ENCODE assay signal across 12 mouse cellular contexts in the genomic region with DNA sequence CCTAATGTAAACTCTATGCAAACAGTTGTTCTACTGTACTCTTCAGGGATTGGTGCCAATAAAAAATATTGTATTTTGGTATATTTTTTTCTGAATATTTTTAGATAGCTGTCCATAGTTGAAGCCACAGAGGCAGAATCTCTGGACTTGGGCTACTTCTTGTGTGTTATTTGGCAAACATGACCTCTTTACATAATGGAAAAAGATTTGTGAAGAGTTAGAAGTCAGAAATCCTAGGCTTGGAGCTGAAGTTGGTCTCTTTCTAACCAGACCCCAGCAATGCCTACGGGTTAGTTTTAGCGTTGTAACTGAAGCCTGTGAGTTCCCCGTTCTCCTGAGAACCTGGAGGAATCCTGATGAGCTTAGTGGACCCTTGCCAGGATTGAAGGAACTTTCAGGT. TPM values are rescaled to one million over a fixed set of nuclear protein-coding genes. Genes with fewer than 3 reads are reported as not detected.
DNase-seq lines count a peak whose midpoint lies in the region; ATAC-seq and TF ChIP-seq lines count a peak whose summit lies in the region.
"Had no signal": no experiment of that assay in that cellular context is flagged by ENCODE, and none has a peak within 500 bp of the region (broad histone marks: within the 10 kb centered on the region; RNA-seq: fewer than 3 reads in every experiment).

No protein-coding gene starts in this region.

- intact Hi-C loops in gastrocnemius, postnatal 36 days (cut with DNase I): no loop called here

- TF ChIP-seq EP300 in heart, postnatal 0 days (IDR thresholded peaks at IDR 0.05; ENCODE audit: low read depth): no peak

- H3K36me3 ChIP-seq in forebrain, embryonic 14.5 days (ENCODE audit: control insufficient read depth, insufficient read depth, low read length): no peaks in the 10 kb centered on the region
- H3K36me3 ChIP-seq in forebrain, embryonic 12.5 days (replicated peaks): no peaks in the 10 kb centered on the region
- H3K36me3 ChIP-seq in heart, postnatal 0 days (replicated peaks; ENCODE audit: control insufficient read depth, insufficient read depth, low read length): no peaks in the 10 kb centered on the region
- no peaks in the 10 kb centered on the region for H3K36me3 ChIP-seq in heart, embryonic 11.5 days (ENCODE audit: control insufficient read depth, insufficient read depth, low read length)
- H3K36me3 ChIP-seq in lung, embryonic 14.5 days (ENCODE audit: insufficient read depth): no peaks in the 10 kb centered on the region
- H3K36me3 ChIP-seq in limb, embryonic 13.5 days: no peaks in the 10 kb centered on the region
- H3K36me3 ChIP-seq: midbrain, embryonic 12.5 days; neural tube, embryonic 15.5 days had no signal

- no peak overlapping the region for H3K4me3 ChIP-seq in forebrain, embryonic 14.5 days (ENCODE audit: low read depth, low read length)
- H3K4me3 ChIP-seq in forebrain, embryonic 12.5 days (replicated peaks): no peak overlapping the region
- H3K4me3 ChIP-seq in heart, postnatal 0 days (ENCODE audit: low read depth, low read length): no peak overlapping the region
- no peak overlapping the region for H3K4me3 ChIP-seq in heart, embryonic 11.5 days (ENCODE audit: low read depth, low read length)
- no peak overlapping the region for H3K4me3 ChIP-seq in lung, embryonic 14.5 days (ENCODE audit: low read depth, low read length)
- no peak overlapping the region for H3K4me3 ChIP-seq in limb, embryonic 13.5 days
- H3K4me3 ChIP-seq: midbrain, embryonic 12.5 days; neural tube, embryonic 15.5 days had no signal

- H3K4me1 ChIP-seq in forebrain, embryonic 14.5 days (ENCODE audit: control insufficient read depth, insufficient read depth, low read length): peaks cover 9% of the 10 kb centered on the region
- H3K4me1 ChIP-seq in forebrain, embryonic 12.5 days: peaks cover 16% of the 10 kb centered on the region
- H3K4me1 ChIP-seq in heart, postnatal 0 days (ENCODE audit: control insufficient read depth, insufficient read depth): peaks cover 10% of the 10 kb centered on the region
- H3K4me1 ChIP-seq in heart, embryonic 11.5 days (ENCODE audit: control insufficient read depth, insufficient read depth, low read length): peaks cover 16% of the 10 kb centered on the region
- H3K4me1 ChIP-seq in lung, embryonic 14.5 days (ENCODE audit: insufficient read depth): peaks cover 16% of the 10 kb centered on the region
- peaks cover 33% of the 10 kb centered on the region for H3K4me1 ChIP-seq in limb, embryonic 13.5 days

- no peaks in the 10 kb centered on the region; the same call in 1 of the 2 replicates for H3K9me3 ChIP-seq in forebrain, embryonic 14.5 days (replicated peaks; ENCODE audit: control insufficient read depth, low read length)
- H3K9me3 ChIP-seq in forebrain, embryonic 12.5 days: no peaks in the 10 kb centered on the region
- H3K9me3 ChIP-seq in heart, postnatal 0 days (replicated peaks; ENCODE audit: control insufficient read depth, low read length): no peaks in the 10 kb centered on the region
- H3K9me3 ChIP-seq in heart, embryonic 11.5 days (replicated peaks; ENCODE audit: control insufficient read depth, low read length): no peaks in the 10 kb centered on the region
- no peaks in the 10 kb centered on the region for H3K9me3 ChIP-seq in lung, embryonic 14.5 days (ENCODE audit: low read depth, low read length)
- peaks cover 2% of the 10 kb centered on the region for H3K9me3 ChIP-seq in limb, embryonic 13.5 days
- H3K9me3 ChIP-seq: midbrain, embryonic 12.5 days; neural tube, embryonic 15.5 days had no signal

- no peak for TF ChIP-seq CTCF in heart, postnatal 0 days (IDR thresholded peaks at IDR 0.05; ENCODE audit: low read depth)
- TF ChIP-seq CTCF in lung, embryonic 14.5 days (IDR thresholded peaks at IDR 0.05; ENCODE audit: low read depth): no peak

- peak overlapping the region; percentile 76 for H3K27ac ChIP-seq in forebrain, embryonic 14.5 days (ENCODE audit: low read depth, low read length)
- no peak overlapping the region for H3K27ac ChIP-seq in forebrain, embryonic 12.5 days
- H3K27ac ChIP-seq in heart, postnatal 0 days (ENCODE audit: low read depth): peak overlapping the region; percentile 75
- H3K27ac ChIP-seq in heart, embryonic 11.5 days (ENCODE audit: low read depth, low read length): no peak overlapping the region; the same call in 1 of the 2 replicates
- peak overlapping the region; percentile 87; the same call in 1 of the 2 replicates for H3K27ac ChIP-seq in lung, embryonic 14.5 days (ENCODE audit: low read depth)
- H3K27ac ChIP-seq in limb, embryonic 13.5 days: peak overlapping the region; percentile 91
- H3K27ac ChIP-seq: liver, embryonic 14.5 days; macrophage had no signal

- no peak overlapping the region for H3K9ac ChIP-seq in forebrain, embryonic 14.5 days (ENCODE audit: low read length)
- no peak overlapping the region for H3K9ac ChIP-seq in forebrain, embryonic 12.5 days
- no peak overlapping the region for H3K9ac ChIP-seq in heart, postnatal 0 days (replicated peaks; ENCODE audit: low read depth, low read length)
- H3K9ac ChIP-seq in heart, embryonic 11.5 days (ENCODE audit: low read depth, low read length): no peak overlapping the region
- H3K9ac ChIP-seq in lung, embryonic 14.5 days: no peak overlapping the region
- no peak overlapping the region for H3K9ac ChIP-seq in limb, embryonic 13.5 days
- H3K9ac ChIP-seq: liver, embryonic 14.5 days; midbrain, embryonic 12.5 days; neural tube, embryonic 15.5 days had no signal

- no peak for DNase-seq in forebrain, embryonic 14.5 days (ENCODE audit: low spot score)
- no peak for DNase-seq in heart, postnatal 0 days (ENCODE audit: low spot score)
- no peak for DNase-seq in lung, embryonic 14.5 days
- no peak for DNase-seq in lung, postnatal 36 days
- DNase-seq in gastrocnemius, postnatal 36 days: no peak

- H3K4me2 ChIP-seq in forebrain, embryonic 14.5 days (ENCODE audit: low read length): no peak overlapping the region
- H3K4me2 ChIP-seq in forebrain, embryonic 12.5 days: no peak overlapping the region
- H3K4me2 ChIP-seq in heart, postnatal 0 days (ENCODE audit: low read depth, low read length): no peak overlapping the region
- no peak overlapping the region for H3K4me2 ChIP-seq in heart, embryonic 11.5 days
- H3K4me2 ChIP-seq in lung, embryonic 14.5 days: no peak overlapping the region
- H3K4me2 ChIP-seq in limb, embryonic 13.5 days (replicated peaks): no peak overlapping the region
- H3K4me2 ChIP-seq: midbrain, embryonic 12.5 days had no signal

- no peaks in the 10 kb centered on the region for H3K27me3 ChIP-seq in forebrain, embryonic 14.5 days (replicated peaks; ENCODE audit: control insufficient read depth, insufficient read depth, low read length)
- H3K27me3 ChIP-seq in forebrain, embryonic 12.5 days: no peaks in the 10 kb centered on the region
- H3K27me3 ChIP-seq in heart, postnatal 0 days (ENCODE audit: control insufficient read depth, insufficient read depth, low read length): no peaks in the 10 kb centered on the region
- no peaks in the 10 kb centered on the region for H3K27me3 ChIP-seq in heart, embryonic 11.5 days (ENCODE audit: control insufficient read depth, insufficient read depth, low read length)
- H3K27me3 ChIP-seq in lung, embryonic 14.5 days (ENCODE audit: insufficient read depth, low read length): no peaks in the 10 kb centered on the region
- H3K27me3 ChIP-seq in limb, embryonic 13.5 days: no peaks in the 10 kb centered on the region
- H3K27me3 ChIP-seq: midbrain, embryonic 12.5 days; neural tube, embryonic 15.5 days had no signal

- 73% methylated on average over 3 of the region's 3 CpGs for WGBS in forebrain, embryonic 14.5 days
- 89% methylated on average over 3 of the region's 3 CpGs for WGBS in forebrain, embryonic 12.5 days
- 60% methylated on average over 3 of the region's 3 CpGs for whole genome bisulfite sequencing in heart, postnatal 0 days
- WGBS in heart, embryonic 11.5 days (ENCODE audit: insufficient replicate concordance): 72% methylated on average over 3 of the region's 3 CpGs
- 69% methylated on average over 3 of the region's 3 CpGs for WGBS in lung, embryonic 14.5 days
- 54% methylated on average over 3 of the region's 3 CpGs for WGBS in limb, embryonic 13.5 days

- no peak for ATAC-seq in forebrain, embryonic 14.5 days
- no peak for ATAC-seq in forebrain, embryonic 12.5 days (ENCODE audit: low FRiP score)
- ATAC-seq in heart, postnatal 0 days (ENCODE audit: insufficient read depth, low read depth): no peak
- no peak for ATAC-seq in heart, embryonic 11.5 days (replicated peaks; ENCODE audit: insufficient number of reproducible peaks, low FRiP score, low TSS enrichment)
- no peak for ATAC-seq in lung, embryonic 14.5 days (ENCODE audit: insufficient read depth)
- ATAC-seq in limb, embryonic 13.5 days (ENCODE audit: low FRiP score, low read depth): no peak

RNA-seq across cellular contexts. Expression of a gene that starts 36.3 kb away (rescaled TPM):
- polyA plus RNA-seq in forebrain, embryonic 14.5 days (2014; fragmentation: Nextera tagmentation; extraction: Ambion mirVana): 29.5 and 31.8 TPM in 2 replicates
- polyA plus RNA-seq in forebrain, embryonic 12.5 days (2016; fragmentation: Nextera tagmentation; extraction: Ambion mirVana): 1.1 and 2.7 TPM in 2 replicates
- 6.4 and 15.2 TPM in 2 replicates for total RNA-seq in heart, postnatal 0 days (2014; rRNA removed; ENCODE audit: low replicate concordance)
- 14.3 and 15.3 TPM in 2 replicates for polyA plus RNA-seq in heart, postnatal 0 days (2015; fragmentation: Nextera tagmentation; extraction: Ambion mirVana)
- 2.5 and 3.2 TPM in 2 replicates for polyA plus RNA-seq in heart, embryonic 11.5 days (2014; fragmentation: Nextera tagmentation; extraction: Ambion mirVana)
- polyA plus RNA-seq in lung, embryonic 14.5 days (2014; fragmentation: Nextera tagmentation; extraction: Ambion mirVana): 15.7 and 17.4 TPM in 2 replicates
- polyA plus RNA-seq in limb, embryonic 13.5 days (2015; fragmentation: Nextera tagmentation; extraction: Ambion mirVana): 22.1 and 24.6 TPM in 2 replicates
- total RNA-seq in gastrocnemius, postnatal 36 days (2021): 1 to 10 TPM; 6.4 to 8.4 TPM
- polyA plus RNA-seq: macrophage had no signal

Comparison
In these comparisons a context has a peak if more than half of its experiments do, and no peak if none do; other contexts are left out.
1. H3K27ac ChIP-seq: peak in forebrain, embryonic 14.5 days (single experiment), heart, postnatal 0 days (single experiment), lung, embryonic 14.5 days (single experiment) and limb, embryonic 13.5 days (single experiment); none in forebrain, embryonic 12.5 days (single experiment) and heart, embryonic 11.5 days (single experiment).